Mouse (Mus musculus) effector memory CD4-positive, alpha-beta T cell, adult 7 months (primary cell): ENCODE data around the gene Ints7. TPM values are rescaled to one million over a fixed set of nuclear protein-coding genes. Genes with fewer than 3 reads are reported as not detected.

ENCODE experiments used
- polyA plus RNA-seq: library from polyadenylated mRNA; unstranded; fragments of 100-300 nt; shearing (Covaris generic); gene quantifications from one replicate; pipeline ENCODE4 v1.2.1, GENCODE M21; 2017

Gene Ints7
- polyA plus RNA-seq: 41.8 TPM

GRCm38 (mm10) chr1:191575458-191576247 is at the start of gene Ints7, which contains the start of gene Dtl:
Ints7 (plus strand) TSS chr1:191575636.
Dtl (minus strand) TSS chr1:191575544.

Other genes starting within 250 kb of the Ints7 start
- gene Tmem206, start 249.7 kb upstream of the Ints7 start, polyA plus RNA-seq: 11.6 TPM
- 340 TPM for gene Ppp2r5a, start 172.4 kb upstream of the Ints7 start, polyA plus RNA-seq
- gene Dtl, start 92 bp upstream of the Ints7 start, polyA plus RNA-seq: 4.1 TPM
- gene Lpgat1, start 142.2 kb downstream of the Ints7 start, polyA plus RNA-seq: 19.8 TPM
- 0.83 TPM for gene Nek2, start 245.8 kb downstream of the Ints7 start, polyA plus RNA-seq